Mouse (Mus musculus): Measurements from ENCODE around the gene Bach2.

DNA sequence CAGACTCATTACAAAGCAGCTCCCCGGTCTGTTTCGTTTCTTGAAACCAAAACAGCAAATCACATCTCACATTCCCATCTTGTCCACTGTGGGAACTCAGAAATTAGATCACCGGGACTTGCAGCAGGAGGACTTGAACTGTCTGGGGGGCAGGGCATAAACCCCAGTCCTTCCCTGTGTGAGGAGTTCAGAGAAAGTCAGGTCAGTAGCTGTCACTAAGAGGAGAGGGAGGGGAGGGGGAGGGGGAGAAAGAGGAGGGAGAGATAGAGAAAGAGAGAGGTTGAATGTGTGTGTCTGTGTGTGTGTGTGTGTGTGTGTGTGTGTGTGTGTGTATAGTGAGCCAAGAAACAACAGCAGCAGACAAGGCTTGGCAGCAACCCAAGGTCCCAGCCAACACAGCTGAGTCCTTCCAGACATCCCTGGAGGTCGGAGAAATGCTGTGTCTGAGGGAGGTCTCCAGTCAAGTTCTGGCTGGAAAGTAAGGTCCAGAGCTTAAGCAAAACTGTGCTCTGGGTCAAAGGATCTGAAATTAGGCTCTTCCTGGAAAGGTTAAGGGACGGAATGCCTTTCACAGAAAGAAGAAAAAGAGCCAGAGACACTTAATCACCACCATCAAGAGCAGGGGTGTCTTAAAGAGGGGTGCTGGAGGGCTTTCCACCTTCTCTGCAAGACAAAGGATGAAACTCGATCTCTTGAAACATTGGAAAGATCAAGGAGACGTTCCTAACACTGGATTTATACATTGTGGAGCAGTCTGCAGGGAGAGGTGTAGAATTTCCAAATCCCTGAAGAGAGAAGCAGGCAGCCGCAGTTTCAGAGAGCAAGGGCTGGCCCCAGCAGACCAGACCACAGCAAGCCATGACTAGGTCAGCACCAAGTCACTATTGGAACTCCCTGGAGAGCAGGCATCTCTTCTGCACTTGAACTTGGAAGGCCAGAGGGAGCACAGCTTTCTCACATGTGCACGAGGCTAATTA is 42.4 kb upstream of the Bach2 start:
- TF ChIP-seq CTCF (IDR thresholded peaks at IDR 0.05; ENCODE audit: extremely low read depth, insufficient read depth, insufficient read length, insufficient replicate concordance): no peak
- no peak for TF ChIP-seq POLR2A (IDR thresholded peaks at IDR 0.05; ENCODE audit: low read depth, low read length)

All from spleen, adult 2 months (tissue).